Mouse (Mus musculus) forebrain, embryonic 14.5 days (tissue): Measurements from ENCODE around the gene Notch2. TPM values are rescaled to one million over a fixed set of nuclear protein-coding genes. Genes with fewer than 3 reads are reported as not detected.
A peak's percentile ranks its signal among the peaks of the same experiment; 100 is the strongest.

Source experiments
- ATAC-seq: fragments of 200-750 bp; cut with Nextera tagmentation; 2 replicates; pipeline ENCODE4 v1.8.0; 2017; ENCODE audit warnings: mild to moderate bottlenecking, moderate library complexity
- DNase-seq: peaks from one replicate; pipeline ENCODE4 v3.0.0-alpha.2; 2015; ENCODE audit warnings: low spot score
- H3K27ac ChIP-seq: fragments of 300-500 bp; sonication (generic); 2 replicates; pipeline ENCODE4 v1.5.1; 2014; ENCODE audit warnings: low read depth, mild to moderate bottlenecking, control low read depth, low read length, moderate library complexity
- H3K27me3 ChIP-seq: fragments of 300-500 bp; sonication (generic); replicated peaks from 2 replicates; pipeline ENCODE4 v1.6.1; 2014; ENCODE audit warnings: low read length, control low read depth, mixed read lengths; ENCODE audit not compliant: control insufficient read depth, insufficient read depth
- H3K36me3 ChIP-seq: fragments of 300-500 bp; sonication (generic); 2 replicates; pipeline ENCODE4 v1.6.1; 2014; ENCODE audit warnings: low read length, control low read depth; ENCODE audit not compliant: control insufficient read depth, insufficient read depth
- H3K4me1 ChIP-seq: fragments of 300-500 bp; sonication (generic); 2 replicates; pipeline ENCODE4 v1.6.1; 2014; ENCODE audit warnings: antibody characterized with exemption, low read length, control low read depth; ENCODE audit not compliant: control insufficient read depth, insufficient read depth
- H3K4me2 ChIP-seq: fragments of 300-500 bp; sonication (generic); 2 replicates; pipeline ENCODE4 v1.6.1; 2014; ENCODE audit warnings: mild to moderate bottlenecking, control low read depth, low read length
- H3K4me3 ChIP-seq: fragments of 300-500 bp; sonication (generic); 2 replicates; pipeline ENCODE4 v1.5.1; 2014; ENCODE audit warnings: low read depth, low read length, control low read depth
- H3K9ac ChIP-seq: fragments of 300-500 bp; sonication (generic); 2 replicates; pipeline ENCODE4 v1.6.1; 2014; ENCODE audit warnings: mild to moderate bottlenecking, low read length, control low read depth, moderate library complexity
- H3K9me3 ChIP-seq: fragments of 300-500 bp; sonication (generic); replicated peaks from 2 replicates; pipeline ENCODE4 v1.6.1; 2016; ENCODE audit warnings: low read length, control low read depth, mixed read lengths; ENCODE audit not compliant: control insufficient read depth
- WGBS: fragments of 180-500 bp; shearing (Covaris S2); extraction: QIAGEN DNeasy Blood & Tissue Kit; methylation state at CpG from one replicate; pipeline ENCODE4 v1.1.7; 2014; 5-methylcytosine and 5-hydroxymethylcytosine counted together
- polyA plus RNA-seq: library from polyadenylated mRNA; unstranded; fragments of >200 nt; fragmentation: Nextera tagmentation; extraction: Ambion mirVana; gene quantifications from 2 replicates; pipeline ENCODE4 v1.2.1, GENCODE M21; 2014

Notch2 gene
- polyA plus RNA-seq, 1 experiment from 2014 or later: 13.6 TPM

GRCm38 (mm10) chr3:98157585-98157984 lies 144.3 kb downstream of the Notch2 start:
- 76% methylated on average over 2 of the region's 2 CpGs for WGBS
- no peak for DNase-seq
- Histone ChIP-seq H3K36me3 (no peaks in the 10 kb centered on the region), H3K4me1 (no peaks in the 10 kb centered on the region), H3K4me3 (no peak overlapping the region), H3K4me2 (no peak overlapping the region), H3K9ac (no peak overlapping the region), H3K27me3 (no peaks in the 10 kb centered on the region), H3K27ac (no peak overlapping the region), H3K9me3 (no peaks in the 10 kb centered on the region)
- no peak for ATAC-seq

- WGBS: 83% methylated on average over 4 of the region's 4 CpGs
- H3K9me3 ChIP-seq: no peaks in the 10 kb centered on the region
- H3K27me3 ChIP-seq: no peaks in the 10 kb centered on the region
- no peak overlapping the region for H3K4me2 ChIP-seq
- DNase-seq (no peak), ATAC-seq (no peak)
- no peak overlapping the region for H3K4me3 ChIP-seq
- no peaks in the 10 kb centered on the region for H3K36me3 ChIP-seq
- no peak overlapping the region for H3K27ac ChIP-seq
- no peak overlapping the region for H3K9ac ChIP-seq
- H3K4me1 ChIP-seq: no peaks in the 10 kb centered on the region
These were observed 145.3 kb downstream of the Notch2 start for GRCm38 (mm10) chr3:98158646-98159045.

GRCm38 (mm10) chr3:98159289-98159688 lies 146.0 kb downstream of the Notch2 start:
- Histone ChIP-seq H3K36me3 (no peaks in the 10 kb centered on the region), H3K9ac (no peak overlapping the region), H3K4me2 (no peak overlapping the region), H3K27ac (no peak overlapping the region), H3K27me3 (no peaks in the 10 kb centered on the region), H3K4me1 (no peaks in the 10 kb centered on the region), H3K9me3 (no peaks in the 10 kb centered on the region), H3K4me3 (no peak overlapping the region)
- WGBS: 8% methylated on average over 4 of the region's 4 CpGs
- DNase-seq (peak; percentile 65), ATAC-seq (no peak)

- 90% methylated on average over 17 of the region's 17 CpGs for WGBS
- no peaks in the 10 kb centered on the region for H3K27me3 ChIP-seq
- H3K36me3 ChIP-seq: no peaks in the 10 kb centered on the region
- H3K9ac ChIP-seq: no peak within 1 kb of the TSS
- no peaks in the 10 kb centered on the region for H3K9me3 ChIP-seq
- DNase-seq (no peak), ATAC-seq (no peak)
- H3K4me2 ChIP-seq: no peak within 1 kb of the TSS
- H3K27ac ChIP-seq: no peak within 1 kb of the TSS
- H3K4me3 ChIP-seq: no peak within 1 kb of the TSS
- no peaks in the 10 kb centered on the region for H3K4me1 ChIP-seq
These were observed 147.0 kb downstream of the Notch2 start, which contains the start of gene Adam30 for GRCm38 (mm10) chr3:98160330-98160729. Gene Adam30 (plus strand): TSS chr3:98160630.

GRCm38 (mm10) chr3:98178340-98178739 lies 165.0 kb downstream of the Notch2 start:
- Histone ChIP-seq H3K4me3 (no peak overlapping the region), H3K9me3 (no peaks in the 10 kb centered on the region), H3K27me3 (no peaks in the 10 kb centered on the region), H3K27ac (no peak overlapping the region), H3K4me1 (no peaks in the 10 kb centered on the region), H3K36me3 (no peaks in the 10 kb centered on the region), H3K4me2 (no peak overlapping the region), H3K9ac (no peak overlapping the region)
- 57% methylated on average over 4 of the region's 4 CpGs for WGBS
- ATAC-seq: no peak
- peak; percentile 52 for DNase-seq

- Histone ChIP-seq H3K4me3 (no peak overlapping the region), H3K9me3 (no peaks in the 10 kb centered on the region), H3K27me3 (no peaks in the 10 kb centered on the region), H3K4me1 (no peaks in the 10 kb centered on the region), H3K27ac (no peak overlapping the region), H3K36me3 (no peaks in the 10 kb centered on the region), H3K4me2 (no peak overlapping the region), H3K9ac (no peak overlapping the region)
- 24% methylated on average over 7 of the region's 7 CpGs for WGBS
- peak; percentile 85 for DNase-seq
- peak; percentile 65; the same call in 1 of the 2 replicates for ATAC-seq
These were observed 167.5 kb downstream of the Notch2 start for GRCm38 (mm10) chr3:98180805-98181204.

GRCm38 (mm10) chr3:98185163-98185714 lies 171.9 kb downstream of the Notch2 start:
- DNase-seq: peak; percentile 24
- WGBS: 47% methylated on average over 10 of the region's 10 CpGs
- no peak for ATAC-seq

GRCm38 (mm10) chr3:98187777-98188176 lies 174.4 kb downstream of the Notch2 start:
- no peak overlapping the region for H3K4me3 ChIP-seq
- DNase-seq (no peak), ATAC-seq (no peak)
- no peaks in the 10 kb centered on the region for H3K4me1 ChIP-seq
- no peak overlapping the region for H3K27ac ChIP-seq
- WGBS: 85% methylated on average over 3 of the region's 3 CpGs
- no peaks in the 10 kb centered on the region for H3K36me3 ChIP-seq
- no peaks in the 10 kb centered on the region for H3K9me3 ChIP-seq
- no peaks in the 10 kb centered on the region for H3K27me3 ChIP-seq
- H3K9ac ChIP-seq: no peak overlapping the region
- no peak overlapping the region for H3K4me2 ChIP-seq

More at GRCm38 (mm10) chr3:98185163-98185714, 171.9 kb downstream of the Notch2 start:
- no peaks in the 10 kb centered on the region for H3K4me1 ChIP-seq
- no peak overlapping the region for H3K4me2 ChIP-seq
- no peaks in the 10 kb centered on the region for H3K27me3 ChIP-seq
- no peaks in the 10 kb centered on the region for H3K36me3 ChIP-seq
- H3K4me3 ChIP-seq: no peak overlapping the region
- no peaks in the 10 kb centered on the region for H3K9me3 ChIP-seq
- H3K27ac ChIP-seq: no peak overlapping the region
- no peak overlapping the region for H3K9ac ChIP-seq

- WGBS: 13% methylated on average over 9 of the region's 9 CpGs
- Histone ChIP-seq H3K9me3 (no peaks in the 10 kb centered on the region), H3K36me3 (no peaks in the 10 kb centered on the region), H3K4me3 (no peak overlapping the region), H3K9ac (no peak overlapping the region), H3K27me3 (no peaks in the 10 kb centered on the region), H3K4me1 (no peaks in the 10 kb centered on the region; the same call in 1 of the 2 replicates), H3K27ac (no peak overlapping the region), H3K4me2 (no peak overlapping the region)
- DNase-seq (peak; percentile 23), ATAC-seq (no peak)
These were observed 184.6 kb downstream of the Notch2 start for GRCm38 (mm10) chr3:98197711-98198532.
